Mouse (Mus musculus): ENCODE measurements around the gene Abr.

Abr gene

GRCm38 (mm10) chr11:76399587-76400330, 222.4 kb downstream of the Abr start:
- peak in 1 of 2 experiments; percentile 33 for DNase-seq

GRCm38 (mm10) chr11:76398798-76399586, 223.1 kb downstream of the Abr start, which contains the start of gene Nxn:
TSS of gene Nxn (minus strand) at chr11:76399140.
- peak; percentile 87 to 98 for DNase-seq

GRCm38 (mm10) chr11:76398312-76398797, 223.8 kb downstream of the Abr start:
- no peak for DNase-seq

GRCm38 (mm10) chr11:76397650-76398311, 224.3 kb downstream of the Abr start:
- no peak for DNase-seq

GRCm38 (mm10) chr11:76392996-76393395, 229.1 kb downstream of the Abr start:
- no peak for DNase-seq

GRCm38 (mm10) chr11:76392532-76392931, 229.6 kb downstream of the Abr start:
- DNase-seq, result no peak

- DNase-seq, result no peak
Observed at GRCm38 (mm10) chr11:76388711-76389110, 233.4 kb downstream of the Abr start.

GRCm38 (mm10) chr11:76387097-76387496, 235.0 kb downstream of the Abr start:
- DNase-seq, result no peak

GRCm38 (mm10) chr11:76385746-76386145, 236.4 kb downstream of the Abr start:
- DNase-seq, result no peak

GRCm38 (mm10) chr11:76385017-76385416, 237.1 kb downstream of the Abr start:
- no peak for DNase-seq

GRCm38 (mm10) chr11:76384307-76384706, 237.8 kb downstream of the Abr start:
- no peak for DNase-seq

- DNase-seq, result no peak
Observed at GRCm38 (mm10) chr11:76382711-76383324, 239.3 kb downstream of the Abr start.

- no peak for DNase-seq
Observed at GRCm38 (mm10) chr11:76381201-76381885, 240.8 kb downstream of the Abr start.

- no peak for DNase-seq
Observed at GRCm38 (mm10) chr11:76379921-76380544, 242.1 kb downstream of the Abr start.

GRCm38 (mm10) chr11:76376425-76376824, 245.7 kb downstream of the Abr start:
- no peak for DNase-seq

GRCm38 (mm10) chr11:76374491-76375185, 247.5 kb downstream of the Abr start:
- no peak for DNase-seq

GRCm38 (mm10) chr11:76372534-76372933, 249.6 kb downstream of the Abr start:
- DNase-seq, result no peak

GRCm38 (mm10) chr11:76372120-76372519, 250.0 kb downstream of the Abr start:
- DNase-seq, result no peak

GRCm38 (mm10) chr11:76370491-76370890, 251.6 kb downstream of the Abr start:
- no peak for DNase-seq

Measured in spleen, adult 18-20 months (tissue).